Mouse (Mus musculus): ENCODE data around the gene Hist1h2br.
"Not testable (repeated sequence)": the region's sequence is repeated elsewhere in the genome, so short reads cannot be mapped to it uniquely, and the experiment has no call there.

The Hist1h2br gene

GRCm38 (mm10) chr13:21846356-21846755 lies 12.8 kb downstream of the Hist1h2br start:
- not testable (repeated sequence) for DNase-seq (ENCODE audit: low spot score)

GRCm38 (mm10) chr13:21847883-21848282 lies 14.3 kb downstream of the Hist1h2br start:
- DNase-seq (ENCODE audit: low spot score) = no peak

- not testable (repeated sequence) for DNase-seq (ENCODE audit: low spot score)
Observed at GRCm38 (mm10) chr13:21850696-21851095, 17.2 kb downstream of the Hist1h2br start.

GRCm38 (mm10) chr13:21852215-21852945 lies 18.8 kb downstream of the Hist1h2br start:
- no peak for DNase-seq (ENCODE audit: low spot score)

- DNase-seq (ENCODE audit: low spot score) = peak; percentile 80
Observed at GRCm38 (mm10) chr13:21855146-21855545, 21.6 kb downstream of the Hist1h2br start.

- peak; percentile 62 for DNase-seq (ENCODE audit: low spot score)
Observed at GRCm38 (mm10) chr13:21855698-21856162, 22.2 kb downstream of the Hist1h2br start.

GRCm38 (mm10) chr13:21861608-21862007 lies 28.1 kb downstream of the Hist1h2br start:
- DNase-seq (ENCODE audit: low spot score) = no peak

GRCm38 (mm10) chr13:21865503-21865902 lies 32.0 kb downstream of the Hist1h2br start:
- DNase-seq (ENCODE audit: low spot score) = not testable (repeated sequence)

- no peak for DNase-seq (ENCODE audit: low spot score)
Observed at GRCm38 (mm10) chr13:21880735-21881134, 47.2 kb downstream of the Hist1h2br start.

GRCm38 (mm10) chr13:21881878-21882669 lies 48.5 kb downstream of the Hist1h2br start:
- peak; percentile 36 for DNase-seq (ENCODE audit: low spot score)

GRCm38 (mm10) chr13:21882760-21883405 lies 49.3 kb downstream of the Hist1h2br start:
- peak; percentile 45 for DNase-seq (ENCODE audit: low spot score)

- DNase-seq (ENCODE audit: low spot score) = no peak
Observed at GRCm38 (mm10) chr13:21883407-21883806, 49.9 kb downstream of the Hist1h2br start.

GRCm38 (mm10) chr13:21884586-21884985 lies 51.0 kb downstream of the Hist1h2br start:
- no peak for DNase-seq (ENCODE audit: low spot score)

Data from layer of hippocampus, adult 11-12 months (tissue).